Mouse (Mus musculus) embryo, embryonic 10.5 days (tissue): ENCODE data around the gene Sort1.
"Not testable (repeated sequence)": the region's sequence is repeated elsewhere in the genome, so short reads cannot be mapped to it uniquely, and the experiment has no call there.

Experiments used
- DNase-seq: peaks from one replicate; pipeline ENCODE4 v3.0.0-alpha.2; 2015; ENCODE audit warnings: low spot score

The Sort1 gene

GRCm38 (mm10) chr3:108283781-108284601, at the start of gene Sort1:
Gene Sort1, plus strand, starts transcription at chr3:108284082.
- peak; percentile 97 for DNase-seq

- DNase-seq, result not testable (repeated sequence)
Observed at GRCm38 (mm10) chr3:108237474-108238102, 46.3 kb upstream of the Sort1 start.

- DNase-seq, result no peak
Observed at GRCm38 (mm10) chr3:108241243-108241839, 42.5 kb upstream of the Sort1 start.

- DNase-seq, result no peak
Observed at GRCm38 (mm10) chr3:108246857-108247256, 37.0 kb upstream of the Sort1 start.

GRCm38 (mm10) chr3:108256719-108257637, 26.9 kb upstream of the Sort1 start, which contains the start of gene Psma5:
Gene Psma5, plus strand, starts transcription at chr3:108256926.
- DNase-seq, result peak; percentile 99

- no peak for DNase-seq
Observed at GRCm38 (mm10) chr3:108257831-108258500, 25.9 kb upstream of the Sort1 start.

- DNase-seq, result no peak
Observed at GRCm38 (mm10) chr3:108259319-108259718, 24.6 kb upstream of the Sort1 start.

GRCm38 (mm10) chr3:108279495-108279894, 4.4 kb upstream of the Sort1 start:
- not testable (repeated sequence) for DNase-seq

- peak; percentile 91 for DNase-seq
Observed at GRCm38 (mm10) chr3:108282401-108283240, 1.3 kb upstream of the Sort1 start.

GRCm38 (mm10) chr3:108283241-108283561, 681 bp upstream of the Sort1 start:
- DNase-seq, result no peak

- DNase-seq, result peak; percentile 20
Observed at GRCm38 (mm10) chr3:108285078-108285711, 1.3 kb downstream of the Sort1 start.

- no peak for DNase-seq
Observed at GRCm38 (mm10) chr3:108286671-108287439, 3.0 kb downstream of the Sort1 start.

GRCm38 (mm10) chr3:108287811-108288805, 4.2 kb downstream of the Sort1 start:
- DNase-seq, result peak; percentile 72

- no peak for DNase-seq
Observed at GRCm38 (mm10) chr3:108289311-108290130, 5.6 kb downstream of the Sort1 start.

- no peak for DNase-seq
Observed at GRCm38 (mm10) chr3:108291036-108291799, 7.3 kb downstream of the Sort1 start.

- no peak for DNase-seq
Observed at GRCm38 (mm10) chr3:108294398-108294797, 10.5 kb downstream of the Sort1 start.
